Mouse (Mus musculus): ENCODE results near the gene Mab21l2. TPM values are rescaled to one million over a fixed set of nuclear protein-coding genes. Genes with fewer than 3 reads are reported as not detected.

Mab21l2 gene
- total and polyA plus RNA-seq, 3 experiments = not detected

GRCm38 (mm10) chr3:86567312-86567711, 18.9 kb upstream of the Mab21l2 start:
- TF ChIP-seq MYC (IDR thresholded peaks at IDR 0.05; ENCODE audit: low read depth, low read length) (peak; percentile 80), GATA1 (IDR thresholded peaks at IDR 0.05; ENCODE audit: low read depth, low read length) (peak; percentile 90), TCF12 (IDR thresholded peaks at IDR 0.05; ENCODE audit: low read depth, low read length) (peak; percentile 94), ZNF384 (IDR thresholded peaks at IDR 0.05; ENCODE audit: low read depth, low read length) (no peak), TBP (IDR thresholded peaks at IDR 0.05; ENCODE audit: low read depth, low read length) (no peak), ETS1 (IDR thresholded peaks at IDR 0.05; ENCODE audit: low read depth, low read length) (peak; percentile 86), ELF1 (IDR thresholded peaks at IDR 0.05; ENCODE audit: low read depth, low read length) (no peak), BHLHE40 (IDR thresholded peaks at IDR 0.05; ENCODE audit: borderline replicate concordance, low read depth, low read length) (peak; percentile 71; the same call in 1 of the 2 replicates), MEF2A (IDR thresholded peaks at IDR 0.05; ENCODE audit: extremely low read depth, insufficient replicate concordance, low read depth, low read length, poor library complexity, severe bottlenecking) (peak; percentile 72; the same call in 1 of the 2 replicates), USF1 (IDR thresholded peaks at IDR 0.05; ENCODE audit: low read depth, low read length) (peak; percentile 14; the same call in 1 of the 2 replicates), MYB (IDR thresholded peaks at IDR 0.05; ENCODE audit: low read depth, low read length) (no peak), MAFK (IDR thresholded peaks at IDR 0.05; ENCODE audit: borderline replicate concordance, low read depth, low read length) (0 out of 2 replicates have a peak, but pooled peaks have one; percentile 38), HCFC1 (IDR thresholded peaks at IDR 0.05; ENCODE audit: low read depth, low read length) (no peak), MAX (IDR thresholded peaks at IDR 0.05; ENCODE audit: low read length) (peak; percentile 83), SIN3A (IDR thresholded peaks at IDR 0.05; ENCODE audit: low read length) (0 out of 2 replicates have a peak, but pooled peaks have one; percentile 38), ZC3H11A (IDR thresholded peaks at IDR 0.05; ENCODE audit: low read depth, low read length) (no peak), POLR2AphosphoS2 (IDR thresholded peaks at IDR 0.05; ENCODE audit: low read length) (no peak), RCOR1 (IDR thresholded peaks at IDR 0.05; ENCODE audit: low read depth, low read length) (peak; percentile 96), TAL1 (IDR thresholded peaks at IDR 0.05; ENCODE audit: low read length) (peak; percentile 81), EP300 (IDR thresholded peaks at IDR 0.05; ENCODE audit: low read depth in 1 of 2, low read length in 2 of 2) (peak; percentile 90), CTCF (IDR thresholded peaks at IDR 0.05 in 2 of 3, conservative IDR thresholded peaks at IDR 0.05 in 1 of 3; ENCODE audit: control insufficient read depth in 1 of 3, insufficient read depth in 1 of 3, low read depth in 2 of 3, low read length in 3 of 3, poor library complexity in 1 of 3, severe bottlenecking in 1 of 3) (no peak), CHD1 (IDR thresholded peaks at IDR 0.05; ENCODE audit: low read depth, low read length) (no peak), MXI1 (IDR thresholded peaks at IDR 0.05; ENCODE audit: low read depth, low read length) (peak; percentile 76)
- Histone ChIP-seq H3K9ac (ENCODE audit: control insufficient read depth, low read depth, low read length, poor library complexity, severe bottlenecking) (no peak overlapping the region), H3K27me3 (ENCODE audit: control insufficient read depth in 1 of 2, insufficient read depth in 2 of 2, low read length in 2 of 2) (no peaks in the 10 kb centered on the region)

More at GRCm38 (mm10) chr3:86567312-86567711, 18.9 kb upstream of the Mab21l2 start:
- H3K4me1 ChIP-seq (ENCODE audit: control insufficient read depth in 1 of 2, insufficient read depth in 2 of 2, low read length in 2 of 2) = peaks cover 6% of the 10 kb centered on the region in 2 experiments; a peak in 3 of 4 replicates
- no peak overlapping the region for H3K4me3 ChIP-seq (ENCODE audit: control insufficient read depth in 1 of 2, insufficient read depth in 1 of 2, low read depth in 2 of 2, low read length in 2 of 2)
- H3K79me2 ChIP-seq (ENCODE audit: control insufficient read depth, insufficient read depth, low read length, poor library complexity) = no peaks in the 10 kb centered on the region
- H3K9me3 ChIP-seq (replicated peaks; ENCODE audit: insufficient read depth, low read length) = no peaks in the 10 kb centered on the region
- peaks cover 0 to 10% of the 10 kb centered on the region in 2 experiments; a peak in 2 of 4 replicates for H3K36me3 ChIP-seq (ENCODE audit: control insufficient read depth in 1 of 2, insufficient read depth in 2 of 2, low read length in 2 of 2)
- H3K27ac ChIP-seq (ENCODE audit: control insufficient read depth, low read depth, low read length) = no peak overlapping the region
- peak; percentile 82 for DNase-seq (ENCODE audit: low read depth, low spot score)

All from MEL (cell line).